Mouse (Mus musculus): ENCODE measurements at regions not wholly inside any gene's neighbourhood (a gene's known extent, or its start where the extent isn't known, plus 50 kb on each side); places are given as distances from the start of the nearest gene placed in this dataset.

GRCm38 (mm10) chr17:48838297-48838979, 93.7 kb upstream of the Lrfn2 start:
- H3K36me3 ChIP-seq (ENCODE audit: inconsistent target), result no peaks in the 10 kb centered on the region
- no peak overlapping the region for H3K4me3 ChIP-seq (ENCODE audit: inconsistent target)
- 82% methylated on average over 20 of the region's 20 CpGs for WGBS (ENCODE audit: missing documents)
- H3K79me2 ChIP-seq (ENCODE audit: inconsistent target), result no peaks in the 10 kb centered on the region
- H3K27ac ChIP-seq, result no peak overlapping the region

GRCm38 (mm10) chr17:48847890-48848289, 84.3 kb upstream of the Lrfn2 start:
- Histone ChIP-seq H3K4me3 (ENCODE audit: inconsistent target) (no peak overlapping the region), H3K27ac (no peak overlapping the region), H3K36me3 (ENCODE audit: inconsistent target) (no peaks in the 10 kb centered on the region), H3K79me2 (ENCODE audit: inconsistent target) (no peaks in the 10 kb centered on the region)
- 40% methylated on average over 7 of the region's 7 CpGs for WGBS (ENCODE audit: missing documents)

GRCm38 (mm10) chr17:48850910-48851309, 81.3 kb upstream of the Lrfn2 start:
- no peaks in the 10 kb centered on the region for H3K79me2 ChIP-seq (ENCODE audit: inconsistent target)
- H3K4me3 ChIP-seq (ENCODE audit: inconsistent target), result no peak overlapping the region
- no peaks in the 10 kb centered on the region for H3K36me3 ChIP-seq (ENCODE audit: inconsistent target)
- H3K27ac ChIP-seq, result no peak overlapping the region

GRCm38 (mm10) chr17:48858891-48859290, 73.3 kb upstream of the Lrfn2 start:
- H3K27ac ChIP-seq, result no peak overlapping the region
- no peaks in the 10 kb centered on the region for H3K79me2 ChIP-seq (ENCODE audit: inconsistent target)
- H3K36me3 ChIP-seq (ENCODE audit: inconsistent target), result no peaks in the 10 kb centered on the region
- no peak overlapping the region for H3K4me3 ChIP-seq (ENCODE audit: inconsistent target)
- WGBS (ENCODE audit: missing documents), result 63% methylated on average over 6 of the region's 6 CpGs

GRCm38 (mm10) chr17:48870443-48870842, 61.7 kb upstream of the Lrfn2 start:
- WGBS (ENCODE audit: missing documents), result 51% methylated on average over 6 of the region's 6 CpGs
- Histone ChIP-seq H3K4me3 (ENCODE audit: inconsistent target) (no peak overlapping the region), H3K27ac (no peak overlapping the region), H3K79me2 (ENCODE audit: inconsistent target) (no peaks in the 10 kb centered on the region), H3K36me3 (ENCODE audit: inconsistent target) (no peaks in the 10 kb centered on the region)

- 94% methylated on average over 6 of the region's 8 CpGs for WGBS (ENCODE audit: missing documents)
- Histone ChIP-seq H3K27ac (no peak overlapping the region), H3K4me3 (ENCODE audit: inconsistent target) (no peak overlapping the region), H3K36me3 (ENCODE audit: inconsistent target) (no peaks in the 10 kb centered on the region), H3K79me2 (ENCODE audit: inconsistent target) (no peaks in the 10 kb centered on the region)
Observed at GRCm38 (mm10) chr17:48877505-48877904, 54.7 kb upstream of the Lrfn2 start.

GRCm38 (mm10) chr17:48880590-48880989, 51.6 kb upstream of the Lrfn2 start:
- H3K4me3 ChIP-seq (ENCODE audit: inconsistent target), result no peak overlapping the region
- H3K27ac ChIP-seq, result no peak overlapping the region
- WGBS (ENCODE audit: missing documents), result 94% methylated on average over 3 of the region's 3 CpGs
- no peaks in the 10 kb centered on the region for H3K79me2 ChIP-seq (ENCODE audit: inconsistent target)
- no peaks in the 10 kb centered on the region for H3K36me3 ChIP-seq (ENCODE audit: inconsistent target)

- H3K4me3 ChIP-seq (ENCODE audit: inconsistent target), result no peak overlapping the region
- WGBS (ENCODE audit: missing documents), result 94% methylated on average over 5 of the region's 5 CpGs
- no peaks in the 10 kb centered on the region for H3K36me3 ChIP-seq (ENCODE audit: inconsistent target)
- H3K27ac ChIP-seq, result no peak overlapping the region
- no peaks in the 10 kb centered on the region for H3K79me2 ChIP-seq (ENCODE audit: inconsistent target)
Observed at GRCm38 (mm10) chr17:48881946-48882345, 50.2 kb upstream of the Lrfn2 start.

Measured in macrophage (primary cell).